Mouse (Mus musculus): Measurements from ENCODE around the gene Caskin2.

- TF ChIP-seq CTCF (IDR thresholded peaks at IDR 0.05; ENCODE audit: low read depth, low read length) (no peak), POLR2A (IDR thresholded peaks at IDR 0.05; ENCODE audit: extremely low read depth, insufficient read depth, low read length) (no peak)
These were observed 30.8 kb upstream of the Caskin2 start for GRCm38 (mm10) chr11:115844240-115844639.

All from liver, adult 2 months (tissue).